Mouse (Mus musculus) thymus, adult 2 months (tissue): ENCODE measurements around the gene Abcf2.

Experiments used
- CTCF ChIP-seq: fragments of 200-500 bp; IDR thresholded peaks from 2 replicates; pipeline ENCODE4 v1.5.1; 2012; ENCODE audit warnings: mild to moderate bottlenecking, control low read depth, low read length, moderate library complexity, borderline replicate concordance; ENCODE audit not compliant: control insufficient read depth, poor library complexity, insufficient read depth; ENCODE audit errors: extremely low read depth
- POLR2A ChIP-seq: fragments of 200-500 bp; IDR thresholded peaks from 2 replicates; pipeline ENCODE4 v1.6.1; 2012; ENCODE audit warnings: mild to moderate bottlenecking, low read length, control low read depth, moderate library complexity; ENCODE audit not compliant: control insufficient read depth, poor library complexity, insufficient read depth; ENCODE audit errors: extremely low read depth

DNA sequence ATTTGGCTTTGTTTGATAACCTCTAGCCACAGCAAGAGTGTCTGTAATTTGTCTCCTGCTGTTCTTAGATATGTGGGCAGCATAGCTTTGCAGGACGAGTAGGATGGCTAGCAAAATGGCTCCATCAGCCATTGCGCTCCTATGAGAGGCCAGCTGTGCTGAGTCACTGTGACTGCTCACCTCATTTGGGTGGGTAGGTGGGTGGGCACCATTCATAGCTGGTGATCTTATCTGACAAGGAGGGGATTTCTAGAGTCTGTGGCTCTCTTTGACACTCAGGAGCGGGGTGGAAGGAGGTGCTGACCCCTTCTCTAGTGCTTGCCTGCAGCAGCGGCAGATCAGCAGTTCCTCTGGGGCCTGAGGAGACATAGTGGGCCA lies 9.9 kb upstream of the Abcf2 start:
- TF ChIP-seq POLR2A (no peak), CTCF (no peak)
